Mouse (Mus musculus) lung, embryonic 16.5 days (tissue): ENCODE measurements around the gene 4930562C15Rik. TPM values are rescaled to one million over a fixed set of nuclear protein-coding genes. Genes with fewer than 3 reads are reported as not detected.

Source experiments
- ATAC-seq: fragments of 200-750 bp; cut with Nextera tagmentation; 2 replicates; pipeline ENCODE4 v1.8.0; 2017; ENCODE audit warnings: low read depth, mild to moderate bottlenecking, moderate library complexity
- H3K27ac ChIP-seq: fragments of 300-500 bp; sonication (generic); 2 replicates; pipeline ENCODE4 v1.5.1; 2014; ENCODE audit warnings: mild to moderate bottlenecking, control low read depth, low read length
- H3K27me3 ChIP-seq: fragments of 300-500 bp; sonication (generic); 2 replicates; pipeline ENCODE4 v1.6.1; 2014; ENCODE audit warnings: low read depth, low read length, mixed read lengths; ENCODE audit not compliant: control insufficient read depth, insufficient read depth
- H3K36me3 ChIP-seq: fragments of 300-500 bp; sonication (generic); 2 replicates; pipeline ENCODE4 v1.6.1; 2014; ENCODE audit warnings: low read length; ENCODE audit not compliant: control insufficient read depth, insufficient read depth
- H3K4me1 ChIP-seq: fragments of 300-500 bp; sonication (generic); replicated peaks from 2 replicates; pipeline ENCODE4 v1.6.1; 2014; ENCODE audit warnings: low read length, mixed read lengths; ENCODE audit not compliant: control insufficient read depth, insufficient read depth
- H3K4me2 ChIP-seq: fragments of 300-500 bp; sonication (generic); 2 replicates; pipeline ENCODE4 v1.6.1; 2014; ENCODE audit warnings: low read depth, low read length, control low read depth
- H3K4me3 ChIP-seq: fragments of 300-500 bp; sonication (generic); 2 replicates; pipeline ENCODE4 v1.5.1; 2014; ENCODE audit warnings: mild to moderate bottlenecking, low read length, control low read depth
- H3K9ac ChIP-seq: fragments of 300-500 bp; sonication (generic); 2 replicates; pipeline ENCODE4 v1.6.1; 2014; ENCODE audit warnings: low read length, control low read depth
- H3K9me3 ChIP-seq: fragments of 300-500 bp; sonication (generic); 2 replicates; pipeline ENCODE4 v1.6.1; 2016; ENCODE audit warnings: low read length; ENCODE audit not compliant: control insufficient read depth
- WGBS: fragments of 180-500 bp; shearing (Covaris S2); extraction: QIAGEN DNeasy Blood & Tissue Kit; methylation state at CpG from one replicate; pipeline ENCODE4 v1.1.7; 2014; 5-methylcytosine and 5-hydroxymethylcytosine counted together
- polyA plus RNA-seq: library from polyadenylated mRNA; unstranded; fragments of >200 nt; fragmentation: Nextera tagmentation; extraction: Ambion mirVana; gene quantifications from 2 replicates; pipeline ENCODE4 v1.2.1, GENCODE M21; 2015

The 4930562C15Rik gene
- polyA plus RNA-seq, 1 experiment from 2014 or later: 0.62 TPM

- Histone ChIP-seq H3K36me3 (peaks cover 26% of the 10 kb centered on the region), H3K27me3 (no peaks in the 10 kb centered on the region), H3K9ac (no peak overlapping the region), H3K4me2 (no peak overlapping the region), H3K4me1 (peaks cover 5% of the 10 kb centered on the region), H3K9me3 (no peaks in the 10 kb centered on the region), H3K4me3 (no peak overlapping the region), H3K27ac (no peak overlapping the region)
- WGBS: 80% methylated on average over 2 of the region's 2 CpGs
- no peak for ATAC-seq
These were observed 81.4 kb downstream of the 4930562C15Rik start for GRCm38 (mm10) chr16:4916608-4917007.

Other genes starting within 250 kb of the 4930562C15Rik start
- 21.3 and 23.7 TPM in 2 replicates for gene Glis2, start 240.7 kb upstream of the 4930562C15Rik start, polyA plus RNA-seq
- 89.9 and 96.2 TPM in 2 replicates for gene Pam16, start 210.4 kb upstream of the 4930562C15Rik start, polyA plus RNA-seq
- gene Vasn, start 195.5 kb upstream of the 4930562C15Rik start, polyA plus RNA-seq: 28.5 and 30.4 TPM in 2 replicates
- gene Dnaja3, start 195.4 kb upstream of the 4930562C15Rik start, polyA plus RNA-seq: 61.3 and 61.9 TPM in 2 replicates
- gene Coro7, start 155.6 kb upstream of the 4930562C15Rik start, polyA plus RNA-seq: 15.9 and 18.3 TPM in 2 replicates
- 60.6 and 62.5 TPM in 2 replicates for gene Nmral1, start 116.1 kb upstream of the 4930562C15Rik start, polyA plus RNA-seq
- gene Hmox2, start 109.1 kb upstream of the 4930562C15Rik start, polyA plus RNA-seq: 110 and 114 TPM in 2 replicates
- 90.4 and 93.4 TPM in 2 replicates for gene Cdip1, start 45.1 kb upstream of the 4930562C15Rik start, polyA plus RNA-seq
- 38.2 and 43.1 TPM in 2 replicates for gene Ubald1, start 44.9 kb downstream of the 4930562C15Rik start, polyA plus RNA-seq
- 97.9 and 99.3 TPM in 2 replicates for gene Mgrn1, start 50.8 kb downstream of the 4930562C15Rik start, polyA plus RNA-seq
- gene Nudt16l1, start 103.3 kb downstream of the 4930562C15Rik start, polyA plus RNA-seq: 144 and 152 TPM in 2 replicates
- gene Anks3, start 128.8 kb downstream of the 4930562C15Rik start, polyA plus RNA-seq: 55.3 and 55.4 TPM in 2 replicates
- gene Sept12, start 162.4 kb downstream of the 4930562C15Rik start, polyA plus RNA-seq: 0.21 TPM in 1 of 2 replicates, not detected in the other
- gene Smim22, start 171.9 kb downstream of the 4930562C15Rik start, polyA plus RNA-seq: 45.1 and 46.8 TPM in 2 replicates
- 58.8 and 62.4 TPM in 2 replicates for gene Rogdi, start 178.1 kb downstream of the 4930562C15Rik start, polyA plus RNA-seq
- gene Glyr1, start 214.4 kb downstream of the 4930562C15Rik start, polyA plus RNA-seq: 145 and 150 TPM in 2 replicates
- 15.5 and 17.9 TPM in 2 replicates for gene Ubn1, start 214.6 kb downstream of the 4930562C15Rik start, polyA plus RNA-seq